Mouse (Mus musculus) MEL (cell line): Measurements from ENCODE around the gene Txndc12.

Source experiments
- CTCF ChIP-seq, 3 experiments: IDR thresholded peaks in 2 of 3; conservative IDR thresholded peaks in 1 of 3; 2 replicates each; pipeline ENCODE4 v1.5.1; 2011 to 2012; ENCODE audit warnings: low read length in 3 of 3, low read depth in 2 of 3, mild to moderate bottlenecking in 2 of 3, improper control_type of control experiment in 1 of 3, inconsistent platforms in 1 of 3, mixed read lengths in 1 of 3, moderate library complexity in 1 of 3; ENCODE audit not compliant: control insufficient read depth in 1 of 3, insufficient read depth in 1 of 3, poor library complexity in 1 of 3, severe bottlenecking in 1 of 3
- ETS1 ChIP-seq: IDR thresholded peaks from 2 replicates; pipeline ENCODE4 v1.6.1; 2012; ENCODE audit warnings: low read depth, mild to moderate bottlenecking, inconsistent platforms, low read length, improper control_type of control experiment, moderate library complexity
- MAFK ChIP-seq: IDR thresholded peaks from 2 replicates; pipeline ENCODE4 v1.6.1; 2011; ENCODE audit warnings: low read depth, mild to moderate bottlenecking, low read length, improper control_type of control experiment, borderline replicate concordance
- POLR2A ChIP-seq, 2 experiments: IDR thresholded peaks; 2 replicates each; pipeline ENCODE4 v1.6.1; 2011 to 2012; ENCODE audit warnings: low read length in 2 of 2, mild to moderate bottlenecking in 2 of 2, control low read depth in 1 of 2, improper control_type of control experiment in 1 of 2, low read depth in 1 of 2, moderate library complexity in 1 of 2; ENCODE audit not compliant: control insufficient read depth in 1 of 2, insufficient read depth in 1 of 2, poor library complexity in 1 of 2
- POLR2AphosphoS2 ChIP-seq: IDR thresholded peaks from 2 replicates; pipeline ENCODE4 v1.6.1; 2011; ENCODE audit warnings: low read length, improper control_type of control experiment
- TCF12 ChIP-seq: IDR thresholded peaks from 2 replicates; pipeline ENCODE4 v1.6.1; 2014; ENCODE audit warnings: low read depth, mild to moderate bottlenecking, inconsistent platforms, low read length, improper control_type of control experiment, moderate library complexity
- UBTF ChIP-seq: IDR thresholded peaks from 2 replicates; pipeline ENCODE4 v1.6.1; 2012; ENCODE audit warnings: low read depth, mild to moderate bottlenecking, inconsistent platforms, low read length, improper control_type of control experiment, moderate library complexity, borderline replicate concordance; ENCODE audit not compliant: insufficient read depth
- ZKSCAN1 ChIP-seq: IDR thresholded peaks from 2 replicates; pipeline ENCODE4 v1.6.1; 2012; ENCODE audit warnings: low read depth, mild to moderate bottlenecking, inconsistent platforms, low read length, improper control_type of control experiment, moderate library complexity
- ZNF384 ChIP-seq: IDR thresholded peaks from 2 replicates; pipeline ENCODE4 v1.6.1; 2012; ENCODE audit warnings: low read depth, mild to moderate bottlenecking, inconsistent platforms, low read length, improper control_type of control experiment

DNA sequence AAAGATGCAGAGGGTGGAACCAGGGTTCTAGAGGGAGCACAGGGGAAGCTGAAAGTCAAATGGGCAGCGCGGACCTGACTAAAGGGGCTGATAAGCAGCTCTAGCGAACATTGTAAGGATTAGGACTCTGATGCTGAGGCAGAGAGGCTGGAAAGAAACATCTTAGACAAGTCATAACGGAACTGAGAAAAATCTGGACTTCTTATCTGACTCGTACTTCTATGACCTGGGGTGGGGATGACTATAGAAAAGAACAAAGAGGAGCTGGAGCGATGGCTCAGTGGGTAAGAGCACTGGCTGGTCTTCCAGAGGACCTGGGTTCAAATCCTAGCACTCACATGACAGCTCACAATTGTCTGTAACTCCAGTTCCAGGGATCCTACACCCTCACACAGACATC, 43.5 kb downstream of the Txndc12 start:
- TF ChIP-seq UBTF (no peak), POLR2A (IDR thresholded peaks at IDR 0.05; ENCODE audit: control insufficient read depth in 1 of 2, insufficient read depth in 1 of 2, low read depth in 1 of 2, low read length in 2 of 2, poor library complexity in 1 of 2) (no peak), POLR2AphosphoS2 (no peak), TCF12 (no peak), CTCF (IDR thresholded peaks at IDR 0.05 in 2 of 3, conservative IDR thresholded peaks at IDR 0.05 in 1 of 3; ENCODE audit: control insufficient read depth in 1 of 3, insufficient read depth in 1 of 3, low read depth in 2 of 3, low read length in 3 of 3, poor library complexity in 1 of 3, severe bottlenecking in 1 of 3) (no peak), ETS1 (no peak), ZNF384 (no peak), ZKSCAN1 (no peak), MAFK (no peak)
